Mouse (Mus musculus) intestine, postnatal 0 days (tissue): ENCODE data around the gene Parp2. TPM values are rescaled to one million over a fixed set of nuclear protein-coding genes. Genes with fewer than 3 reads are reported as not detected.
A peak's percentile ranks its signal among the peaks of the same experiment; 100 is the strongest.

ENCODE experiments used
- ATAC-seq: fragments of 200-750 bp; cut with Nextera tagmentation; 2 replicates; pipeline ENCODE4 v1.8.0; 2017; ENCODE audit warnings: mild to moderate bottlenecking, moderate TSS enrichment, moderate library complexity
- H3K27ac ChIP-seq: fragments of 300-500 bp; sonication (generic); 2 replicates; pipeline ENCODE4 v1.5.1; 2014; ENCODE audit warnings: mild to moderate bottlenecking, low read depth, low read length, moderate library complexity
- H3K27me3 ChIP-seq: fragments of 300-500 bp; sonication (generic); replicated peaks from 2 replicates; pipeline ENCODE4 v1.6.1; 2014; ENCODE audit warnings: low read length, mixed read lengths; ENCODE audit not compliant: control insufficient read depth, insufficient read depth
- H3K36me3 ChIP-seq: fragments of 300-500 bp; sonication (generic); 2 replicates; pipeline ENCODE4 v1.6.1; 2014; ENCODE audit warnings: mild to moderate bottlenecking, moderate library complexity; ENCODE audit not compliant: control insufficient read depth, insufficient read depth
- H3K4me1 ChIP-seq: fragments of 300-500 bp; sonication (generic); replicated peaks from 2 replicates; pipeline ENCODE4 v1.6.1; 2014; ENCODE audit warnings: antibody characterized with exemption, low read length, mixed read lengths; ENCODE audit not compliant: control insufficient read depth, insufficient read depth
- H3K4me2 ChIP-seq: fragments of 300-500 bp; sonication (generic); replicated peaks from 2 replicates; pipeline ENCODE4 v1.6.1; 2014; ENCODE audit warnings: low read depth, mild to moderate bottlenecking, moderate library complexity
- H3K4me3 ChIP-seq: fragments of 300-500 bp; sonication (generic); 2 replicates; pipeline ENCODE4 v1.5.1; 2014; ENCODE audit warnings: low read depth, low read length
- H3K9ac ChIP-seq: fragments of 300-500 bp; sonication (generic); 2 replicates; pipeline ENCODE4 v1.6.1; 2014; ENCODE audit warnings: mild to moderate bottlenecking, low read depth, low read length
- H3K9me3 ChIP-seq: fragments of 300-500 bp; sonication (generic); 2 replicates; pipeline ENCODE4 v1.6.1; 2016; ENCODE audit warnings: mixed run types; ENCODE audit not compliant: control insufficient read depth
- CTCF ChIP-seq: sonication (generic); IDR thresholded peaks from 2 replicates; pipeline ENCODE4 v1.5.1; 2016; ENCODE audit warnings: low read depth, mild to moderate bottlenecking, control low read depth, antibody characterized with exemption, moderate library complexity
- WGBS: fragments of 180-500 bp; shearing (Covaris S2); extraction: QIAGEN DNeasy Blood & Tissue Kit; methylation state at CpG from one replicate; pipeline ENCODE4 v1.1.7; 2014; 5-methylcytosine and 5-hydroxymethylcytosine counted together
- polyA plus RNA-seq: library from polyadenylated mRNA; unstranded; fragments of >200 nt; fragmentation: Nextera tagmentation; extraction: Ambion mirVana; gene quantifications from 2 replicates; pipeline ENCODE4 v1.2.1, GENCODE M21; 2015

Gene Parp2
- 35.4 and 36.7 TPM in 2 replicates for polyA plus RNA-seq

- ATAC-seq: peak; percentile 98
- 0% methylated on average over 42 of the region's 42 CpGs for WGBS
- peak within 1 kb of the TSS; percentile 67 for H3K4me3 ChIP-seq
Observed at GRCm38 (mm10) chr14:50807487-50808072, at the start of gene Parp2, which contains the start of gene Ccnb1ip1. Parp2 (plus strand) TSS chr14:50807841. Ccnb1ip1 (minus strand) TSS chr14:50807732.

GRCm38 (mm10) chr14:50758416-50759085, 49.1 kb upstream of the Parp2 start:
- ATAC-seq: no peak
- WGBS: 78% methylated on average over 5 of the region's 5 CpGs
- no peaks in the 10 kb centered on the region for H3K27me3 ChIP-seq
- H3K4me1 ChIP-seq: no peaks in the 10 kb centered on the region
- H3K9me3 ChIP-seq: no peaks in the 10 kb centered on the region
- H3K9ac ChIP-seq: no peak overlapping the region
- H3K4me2 ChIP-seq: no peak overlapping the region
- TF ChIP-seq CTCF: no peak
- no peak overlapping the region for H3K4me3 ChIP-seq
- no peaks in the 10 kb centered on the region for H3K36me3 ChIP-seq
- H3K27ac ChIP-seq: no peak overlapping the region

More at GRCm38 (mm10) chr14:50807487-50808072, at the start of gene Parp2, which contains the start of gene Ccnb1ip1:
- H3K27ac ChIP-seq: peak within 1 kb of the TSS; percentile 94
- H3K9me3 ChIP-seq: no peaks in the 10 kb centered on the region
- H3K27me3 ChIP-seq: no peaks in the 10 kb centered on the region
- peak within 1 kb of the TSS; percentile 75 for H3K9ac ChIP-seq
- no peaks in the 10 kb centered on the region; the same call in 1 of the 2 replicates for H3K36me3 ChIP-seq
- no peaks in the 10 kb centered on the region for H3K4me1 ChIP-seq
- TF ChIP-seq CTCF: no peak
- peak within 1 kb of the TSS; percentile 74 for H3K4me2 ChIP-seq

DNA sequence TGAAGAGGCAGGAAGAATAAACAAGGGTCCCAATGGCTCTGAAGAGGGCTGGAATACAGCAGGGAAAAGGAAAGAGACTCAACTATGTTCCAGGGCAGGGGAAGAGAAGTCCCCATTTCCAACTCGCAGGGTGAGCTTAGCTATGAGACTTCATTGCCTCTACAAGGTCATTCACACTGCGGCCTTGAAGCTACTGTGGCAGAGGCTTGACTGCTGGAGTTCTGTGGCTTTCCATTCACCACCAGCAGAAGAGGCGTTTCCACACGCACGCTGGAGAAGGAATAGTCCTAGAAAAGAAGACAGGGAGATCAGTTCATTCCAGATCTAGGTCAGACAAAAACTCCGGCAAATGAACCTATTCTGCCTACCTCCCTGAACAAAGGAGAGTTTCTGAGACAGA, 41.9 kb upstream of the Parp2 start:
- TF ChIP-seq CTCF: no peak
- Histone ChIP-seq H3K9ac (no peak overlapping the region), H3K4me3 (no peak overlapping the region), H3K4me1 (no peaks in the 10 kb centered on the region), H3K27me3 (no peaks in the 10 kb centered on the region), H3K9me3 (no peaks in the 10 kb centered on the region), H3K27ac (no peak overlapping the region), H3K4me2 (no peak overlapping the region), H3K36me3 (peaks cover 56% of the 10 kb centered on the region)
- no peak for ATAC-seq
- WGBS: 94% methylated on average over 6 of the region's 6 CpGs

- no peak for ATAC-seq
- H3K27me3 ChIP-seq: no peaks in the 10 kb centered on the region
- H3K4me3 ChIP-seq: no peak overlapping the region
- no peak overlapping the region for H3K27ac ChIP-seq
- peak; percentile 59 for TF ChIP-seq CTCF
- H3K36me3 ChIP-seq: peaks cover 80% of the 10 kb centered on the region
- H3K9me3 ChIP-seq: no peaks in the 10 kb centered on the region
- H3K4me1 ChIP-seq: no peaks in the 10 kb centered on the region
- no peak overlapping the region for H3K9ac ChIP-seq
- no peak overlapping the region for H3K4me2 ChIP-seq
- WGBS: 88% methylated on average over 2 of the region's 2 CpGs
Observed at GRCm38 (mm10) chr14:50771342-50771741, 36.3 kb upstream of the Parp2 start.

DNA sequence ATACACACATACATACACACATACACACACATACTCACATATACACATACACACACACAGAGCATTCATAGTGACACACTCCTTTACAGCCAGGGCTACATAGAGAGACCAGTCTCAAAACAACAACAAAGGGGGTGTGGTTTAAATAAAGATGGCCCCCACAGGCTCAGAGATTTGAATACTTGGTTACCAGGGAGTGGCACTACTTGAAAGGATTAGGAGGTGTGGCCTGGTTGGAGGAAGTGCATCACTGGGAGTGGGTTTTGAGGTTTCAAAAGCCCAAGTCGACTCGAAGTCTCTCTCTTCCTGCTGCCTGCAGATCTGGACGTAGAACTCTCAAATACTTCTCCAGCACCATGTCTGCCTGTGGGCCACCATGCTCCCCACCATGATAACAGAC, 25.5 kb upstream of the Parp2 start:
- Histone ChIP-seq H3K27me3 (no peaks in the 10 kb centered on the region), H3K9me3 (no peaks in the 10 kb centered on the region), H3K9ac (no peak overlapping the region), H3K4me2 (no peak overlapping the region), H3K27ac (no peak overlapping the region), H3K36me3 (peaks cover 14% of the 10 kb centered on the region), H3K4me3 (no peak overlapping the region), H3K4me1 (no peaks in the 10 kb centered on the region)
- 99% methylated on average over 3 of the region's 3 CpGs for WGBS
- TF ChIP-seq CTCF: no peak
- no peak for ATAC-seq

DNA sequence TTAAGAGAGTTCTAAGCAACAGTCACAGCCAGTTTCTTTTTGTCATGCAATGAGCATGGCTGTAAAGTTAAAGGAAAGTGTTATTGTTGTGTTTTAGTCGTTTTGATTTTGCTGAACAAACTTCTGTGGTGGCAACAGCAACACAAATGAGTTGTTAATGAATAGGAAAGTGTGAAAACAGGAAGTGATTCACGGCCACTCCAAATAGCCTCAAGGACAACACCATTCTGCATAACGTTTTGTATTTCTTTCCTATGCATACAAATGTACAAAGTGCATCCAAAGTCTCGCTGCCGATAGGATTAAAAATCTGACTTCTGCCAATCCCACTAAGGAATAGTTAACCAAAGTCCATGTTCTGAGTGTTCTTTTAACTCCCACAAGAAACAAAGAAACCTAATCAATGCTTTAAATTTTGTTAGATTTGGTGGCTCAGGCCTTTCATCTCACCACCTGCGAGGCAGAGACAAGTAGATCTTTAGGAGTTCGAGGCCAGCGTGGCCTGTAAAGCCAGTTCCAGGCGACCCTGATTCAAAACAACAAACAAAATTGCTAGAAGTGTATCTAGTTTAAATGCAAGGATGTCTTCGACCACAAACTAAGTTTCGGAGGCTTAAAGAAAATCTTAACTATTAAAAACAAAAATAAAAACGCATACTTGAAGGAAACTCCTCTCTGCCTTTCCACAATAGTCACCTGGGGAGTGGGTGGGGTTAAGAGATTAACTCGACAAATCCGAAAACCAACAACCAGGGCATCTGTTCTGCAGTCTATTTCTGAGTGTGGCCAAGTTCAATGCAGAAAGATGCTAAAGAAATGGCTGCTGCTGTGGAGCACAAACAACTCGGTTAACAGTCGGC, 23.0 kb upstream of the Parp2 start:
- H3K4me3 ChIP-seq: peak overlapping the region; percentile 72
- peak overlapping the region; percentile 60 for H3K4me2 ChIP-seq
- H3K9me3 ChIP-seq: no peaks in the 10 kb centered on the region
- no peak for TF ChIP-seq CTCF
- H3K9ac ChIP-seq: peak overlapping the region; percentile 23
- H3K36me3 ChIP-seq: peaks cover 9% of the 10 kb centered on the region
- H3K4me1 ChIP-seq: no peaks in the 10 kb centered on the region
- 17% methylated on average over 16 of the region's 16 CpGs for WGBS
- no peaks in the 10 kb centered on the region for H3K27me3 ChIP-seq
- H3K27ac ChIP-seq: peak overlapping the region; percentile 47
- no peak for ATAC-seq
